Mouse (Mus musculus) cerebellum, adult (tissue): ENCODE results near the gene Gm4131.

Experiments
- ATAC-seq: cut with Nextera tagmentation; 2 replicates; pipeline ENCODE4 v1.9.2; 2017; ENCODE audit warnings: mild to moderate bottlenecking, moderate library complexity, mixed read lengths; ENCODE audit not compliant: insufficient number of reproducible peaks, low FRiP score, low TSS enrichment

The Gm4131 gene

GRCm38 (mm10) chr14:62416742-62417134 lies 150.0 kb downstream of the Gm4131 start:
- peak; percentile 68 for ATAC-seq

DNA sequence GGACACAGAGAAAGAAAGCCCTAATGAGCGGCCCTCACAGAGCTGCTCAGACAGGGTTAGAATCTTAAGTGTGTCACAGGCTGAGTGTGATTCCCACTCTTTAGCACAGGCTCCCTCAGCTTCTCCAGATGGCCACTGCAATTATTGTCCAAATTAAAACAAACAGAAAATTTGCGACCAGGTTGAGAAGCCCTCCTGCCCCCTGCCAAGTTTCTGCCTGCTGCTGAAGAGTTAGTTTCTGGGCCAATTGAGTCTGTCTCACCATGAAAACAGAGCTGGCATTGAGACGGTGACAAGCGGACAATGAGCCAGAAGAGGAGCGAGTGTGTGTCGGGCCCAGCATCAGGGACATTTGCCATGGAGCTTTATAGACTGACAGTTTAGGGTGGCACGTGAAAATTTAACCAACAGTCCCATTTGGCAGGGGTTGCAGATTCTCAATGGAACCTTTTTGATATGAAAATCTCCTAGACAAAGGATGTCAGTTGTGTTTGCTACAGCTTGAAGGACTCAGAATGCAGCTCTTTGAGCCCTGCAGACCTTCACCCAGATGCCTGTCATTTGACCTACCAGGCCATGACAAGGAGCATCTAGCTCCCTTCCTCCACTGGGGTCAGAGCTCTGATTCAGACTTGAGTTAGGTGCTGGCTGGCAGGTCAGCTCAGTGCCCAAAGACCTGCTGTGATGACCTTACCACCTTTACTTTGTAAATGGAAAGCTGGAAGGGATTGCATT lies 150.5 kb downstream of the Gm4131 start:
- peak; percentile 33; the same call in 1 of the 2 replicates for ATAC-seq
